Mouse (Mus musculus) hindbrain, embryonic 12.5 days (tissue): ENCODE data around the gene Eps8. TPM values are rescaled to one million over a fixed set of nuclear protein-coding genes. Genes with fewer than 3 reads are reported as not detected.

Experiments used
- ATAC-seq: fragments of 200-750 bp; cut with Nextera tagmentation; 2 replicates; pipeline ENCODE4 v1.8.0; 2017; ENCODE audit warnings: moderate TSS enrichment; ENCODE audit not compliant: low FRiP score
- H3K27ac ChIP-seq: fragments of 300-500 bp; sonication (generic); 2 replicates; pipeline ENCODE4 v1.5.1; 2016; ENCODE audit warnings: mild to moderate bottlenecking
- H3K27me3 ChIP-seq: fragments of 300-500 bp; sonication (generic); 2 replicates; pipeline ENCODE4 v1.6.1; 2016; ENCODE audit warnings: mild to moderate bottlenecking
- H3K36me3 ChIP-seq: fragments of 300-500 bp; sonication (generic); 2 replicates; pipeline ENCODE4 v1.6.1; 2016; ENCODE audit warnings: mild to moderate bottlenecking
- H3K4me1 ChIP-seq: fragments of 300-500 bp; sonication (generic); 2 replicates; pipeline ENCODE4 v1.6.1; 2016
- H3K4me2 ChIP-seq: fragments of 300-500 bp; sonication (generic); replicated peaks from 2 replicates; pipeline ENCODE4 v1.6.1; 2016; ENCODE audit warnings: mild to moderate bottlenecking
- H3K4me3 ChIP-seq: fragments of 300-500 bp; sonication (generic); 2 replicates; pipeline ENCODE4 v1.5.1; 2016; ENCODE audit warnings: mild to moderate bottlenecking
- H3K9ac ChIP-seq: fragments of 300-500 bp; sonication (generic); 2 replicates; pipeline ENCODE4 v1.6.1; 2016; ENCODE audit warnings: mild to moderate bottlenecking, moderate library complexity
- H3K9me3 ChIP-seq: fragments of 300-500 bp; sonication (generic); replicated peaks from 2 replicates; pipeline ENCODE4 v1.6.1; 2016; ENCODE audit warnings: mild to moderate bottlenecking
- WGBS: fragments of 180-500 bp; shearing (Covaris S2); methylation state at CpG from one replicate; pipeline ENCODE4 v1.1.7; 2016; 5-methylcytosine and 5-hydroxymethylcytosine counted together
- polyA plus RNA-seq: library from polyadenylated mRNA; unstranded; fragments of >200 nt; fragmentation: Nextera tagmentation; extraction: Ambion mirVana; gene quantifications from 2 replicates; pipeline ENCODE4 v1.2.1, GENCODE M21; 2016

The Eps8 gene
- polyA plus RNA-seq, 1 experiment from 2014 or later, result 13.6 TPM

DNA sequence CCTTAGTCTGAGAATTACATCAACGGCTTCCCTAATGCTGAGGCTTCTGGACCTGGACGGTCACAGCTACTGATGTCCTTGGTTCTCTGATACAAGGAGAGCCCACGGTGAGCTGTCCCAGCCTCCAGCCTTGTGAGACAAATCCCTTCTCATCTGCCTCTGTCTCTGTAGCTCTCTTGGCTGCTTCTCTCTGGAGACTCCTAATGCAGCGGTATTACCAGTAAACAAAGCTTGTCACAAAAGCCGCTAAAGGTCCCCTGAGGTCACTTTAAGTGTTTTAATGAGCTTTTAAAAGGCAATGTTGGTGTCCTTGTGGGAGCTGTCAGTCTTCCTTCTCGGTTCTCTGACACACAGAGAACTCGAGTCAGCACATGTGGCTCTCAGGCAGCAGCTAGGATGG lies 56.4 kb downstream of the Eps8 start:
- Histone ChIP-seq H3K36me3 (no peaks in the 10 kb centered on the region), H3K27ac (no peak overlapping the region), H3K9ac (no peak overlapping the region), H3K4me1 (no peaks in the 10 kb centered on the region), H3K4me3 (no peak overlapping the region), H3K9me3 (0 out of 2 replicates have a peak, but pooled peaks cover 3% of the 10 kb centered on the region), H3K27me3 (no peaks in the 10 kb centered on the region), H3K4me2 (no peak overlapping the region)
- 17% methylated on average over 7 of the region's 7 CpGs for WGBS
- no peak for ATAC-seq

DNA sequence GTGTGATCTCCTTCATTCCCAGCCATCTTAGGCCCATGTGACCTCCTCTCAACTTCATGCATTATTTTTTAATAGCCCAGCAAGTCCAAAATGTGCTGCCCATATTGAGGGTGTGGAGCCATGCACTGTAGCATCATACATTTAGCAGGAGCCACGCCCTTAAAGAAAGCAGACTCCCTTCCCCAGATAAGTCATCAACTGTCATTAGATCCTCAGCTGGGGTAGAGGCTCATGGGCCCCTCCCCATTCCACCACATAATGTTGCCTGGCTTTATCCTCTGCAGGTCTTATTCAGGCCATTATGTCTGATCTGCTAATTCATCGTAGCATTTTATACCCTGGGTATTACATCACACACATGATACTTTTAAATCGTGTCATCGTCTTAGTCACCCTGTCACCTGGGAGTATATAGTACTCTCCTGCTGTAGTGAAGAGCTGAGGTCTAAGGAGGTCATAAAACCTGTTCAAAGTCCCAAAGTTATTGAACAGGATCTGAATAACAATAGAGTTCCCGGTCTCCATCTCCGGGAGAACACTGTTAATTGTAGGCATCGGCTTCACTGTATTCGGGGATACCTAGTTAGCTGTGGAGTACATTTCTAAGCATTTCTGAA lies 57.1 kb downstream of the Eps8 start:
- no peak overlapping the region for H3K27ac ChIP-seq
- ATAC-seq, result no peak
- no peak overlapping the region for H3K9ac ChIP-seq
- no peaks in the 10 kb centered on the region for H3K36me3 ChIP-seq
- WGBS, result 92% methylated on average over 8 of the region's 8 CpGs
- H3K27me3 ChIP-seq, result no peaks in the 10 kb centered on the region
- H3K4me2 ChIP-seq, result no peak overlapping the region
- 0 out of 2 replicates have a peak, but pooled peaks cover 3% of the 10 kb centered on the region for H3K9me3 ChIP-seq
- no peak overlapping the region for H3K4me3 ChIP-seq
- H3K4me1 ChIP-seq, result no peaks in the 10 kb centered on the region

DNA sequence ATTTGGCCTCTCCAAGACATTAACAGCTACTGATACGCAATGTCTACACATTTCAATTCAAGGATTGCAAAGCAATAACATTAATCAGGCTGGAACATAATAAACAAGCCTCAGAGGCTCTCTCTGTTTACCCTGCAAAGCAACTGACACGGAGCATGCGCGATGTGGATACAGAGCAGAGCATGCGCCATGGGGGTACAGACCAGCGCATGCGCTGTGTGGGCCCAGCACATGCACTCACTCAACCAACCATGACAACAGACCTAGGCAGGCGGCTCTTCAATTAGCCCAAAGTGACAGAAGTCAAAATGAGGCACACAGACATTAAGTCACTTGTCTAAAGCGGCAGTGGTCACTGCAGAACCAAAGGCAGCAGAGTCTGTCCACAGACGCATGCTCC lies 62.1 kb downstream of the Eps8 start:
- H3K27me3 ChIP-seq, result no peaks in the 10 kb centered on the region
- no peak overlapping the region for H3K4me3 ChIP-seq
- 0 out of 2 replicates have a peak, but pooled peaks cover 3% of the 10 kb centered on the region for H3K9me3 ChIP-seq
- no peak overlapping the region for H3K4me2 ChIP-seq
- H3K36me3 ChIP-seq, result no peaks in the 10 kb centered on the region
- no peak for ATAC-seq
- H3K4me1 ChIP-seq, result no peaks in the 10 kb centered on the region
- H3K27ac ChIP-seq, result no peak overlapping the region
- no peak overlapping the region for H3K9ac ChIP-seq
- WGBS, result 83% methylated on average over 10 of the region's 10 CpGs

GRCm38 (mm10) chr6:137589245-137589618 lies 65.4 kb downstream of the Eps8 start:
- no peaks in the 10 kb centered on the region for H3K36me3 ChIP-seq
- no peak overlapping the region for H3K4me2 ChIP-seq
- WGBS, result 85% methylated on average over 3 of the region's 3 CpGs
- no peaks in the 10 kb centered on the region for H3K27me3 ChIP-seq
- no peaks in the 10 kb centered on the region for H3K4me1 ChIP-seq
- ATAC-seq, result no peak
- H3K27ac ChIP-seq, result no peak overlapping the region
- no peak overlapping the region for H3K9ac ChIP-seq
- no peak overlapping the region for H3K4me3 ChIP-seq
- no peaks in the 10 kb centered on the region for H3K9me3 ChIP-seq

GRCm38 (mm10) chr6:137588481-137589244 lies 66.0 kb downstream of the Eps8 start:
- no peaks in the 10 kb centered on the region for H3K27me3 ChIP-seq
- H3K36me3 ChIP-seq, result no peaks in the 10 kb centered on the region
- H3K27ac ChIP-seq, result no peak overlapping the region
- WGBS, result 91% methylated on average over 10 of the region's 10 CpGs
- no peaks in the 10 kb centered on the region for H3K4me1 ChIP-seq
- no peak for ATAC-seq
- no peak overlapping the region for H3K4me2 ChIP-seq
- H3K9ac ChIP-seq, result no peak overlapping the region
- H3K9me3 ChIP-seq, result no peaks in the 10 kb centered on the region
- no peak overlapping the region for H3K4me3 ChIP-seq

DNA sequence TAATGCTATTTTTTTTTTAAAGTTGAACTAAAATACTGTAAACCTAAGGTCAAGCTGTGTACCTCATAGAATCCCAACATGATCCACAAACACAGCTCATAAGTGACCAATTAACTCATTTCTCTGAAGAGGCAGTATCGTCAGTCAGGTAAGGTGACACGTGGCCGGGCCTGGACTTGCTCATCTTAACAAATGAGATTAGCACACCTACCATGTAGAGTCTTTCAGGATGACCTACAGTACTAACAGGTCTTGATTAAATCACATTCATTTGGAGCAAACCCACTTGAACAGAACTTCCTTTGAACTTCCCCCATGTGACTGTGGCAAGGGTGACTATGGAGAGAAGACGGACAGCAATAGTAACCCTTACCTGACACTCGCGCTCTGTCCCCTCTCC lies 66.8 kb downstream of the Eps8 start:
- Histone ChIP-seq H3K4me1 (no peaks in the 10 kb centered on the region), H3K9me3 (no peaks in the 10 kb centered on the region), H3K9ac (no peak overlapping the region), H3K27me3 (no peaks in the 10 kb centered on the region), H3K27ac (no peak overlapping the region), H3K4me2 (no peak overlapping the region), H3K4me3 (no peak overlapping the region), H3K36me3 (no peaks in the 10 kb centered on the region)
- 85% methylated on average over 6 of the region's 6 CpGs for WGBS
- ATAC-seq, result no peak

DNA sequence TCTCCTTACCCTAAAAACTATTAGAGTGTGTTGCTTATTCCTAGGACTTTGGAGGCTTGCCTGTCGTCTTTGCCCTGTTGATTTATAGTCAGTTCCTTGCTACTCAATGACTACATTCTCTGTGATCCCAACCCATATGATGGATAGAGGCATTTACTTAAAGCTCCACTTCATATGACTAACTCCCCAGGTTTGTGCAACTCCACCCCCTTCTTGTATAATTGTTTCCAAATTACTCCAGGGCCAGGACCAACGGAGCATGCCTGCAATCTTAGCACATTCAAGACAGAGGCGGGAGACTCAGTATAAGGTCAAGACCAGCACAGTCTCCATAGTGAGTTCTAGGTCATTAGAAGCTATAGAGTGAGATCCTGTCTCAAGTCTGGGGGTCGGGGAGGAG lies 69.4 kb downstream of the Eps8 start:
- Histone ChIP-seq H3K27ac (no peak overlapping the region), H3K27me3 (no peaks in the 10 kb centered on the region), H3K4me2 (no peak overlapping the region), H3K9me3 (no peaks in the 10 kb centered on the region), H3K36me3 (no peaks in the 10 kb centered on the region), H3K4me3 (no peak overlapping the region), H3K9ac (no peak overlapping the region), H3K4me1 (no peaks in the 10 kb centered on the region)
- ATAC-seq, result no peak
- WGBS, result 82% methylated on average over 4 of the region's 4 CpGs

DNA sequence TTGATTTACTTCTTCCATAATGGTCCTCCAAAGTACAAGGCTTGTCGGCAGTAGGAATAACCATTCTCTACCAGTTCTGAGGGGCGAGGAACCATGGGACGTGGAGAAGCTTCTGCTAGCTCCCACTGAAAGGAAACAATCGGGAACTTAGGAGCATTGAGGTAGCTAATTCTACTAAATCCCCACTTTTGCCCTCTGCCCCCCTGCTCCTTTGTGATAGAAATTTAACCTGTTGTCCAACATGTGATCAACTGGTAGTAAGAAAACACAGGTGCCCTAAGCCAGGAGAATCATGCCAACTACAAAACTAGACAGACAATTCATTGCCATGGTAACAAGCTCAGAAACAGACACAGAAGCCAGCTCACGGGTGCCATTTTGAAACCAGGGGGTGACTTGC lies 71.6 kb downstream of the Eps8 start:
- no peaks in the 10 kb centered on the region for H3K36me3 ChIP-seq
- no peak for ATAC-seq

GRCm38 (mm10) chr6:137582207-137582889 lies 72.3 kb downstream of the Eps8 start:
- no peak overlapping the region for H3K4me3 ChIP-seq
- H3K4me2 ChIP-seq, result no peak overlapping the region
- no peaks in the 10 kb centered on the region for H3K9me3 ChIP-seq
- no peak overlapping the region for H3K27ac ChIP-seq
- 84% methylated on average over 19 of the region's 19 CpGs for WGBS
- no peaks in the 10 kb centered on the region for H3K4me1 ChIP-seq
- H3K27me3 ChIP-seq, result no peaks in the 10 kb centered on the region
- ATAC-seq, result no peak
- H3K9ac ChIP-seq, result no peak overlapping the region
- H3K36me3 ChIP-seq, result no peaks in the 10 kb centered on the region

More for the DNA sequence above, 71.6 kb downstream of the Eps8 start:
- Histone ChIP-seq H3K9ac (no peak overlapping the region), H3K4me2 (no peak overlapping the region), H3K9me3 (no peaks in the 10 kb centered on the region), H3K4me3 (no peak overlapping the region), H3K27me3 (no peaks in the 10 kb centered on the region), H3K4me1 (no peaks in the 10 kb centered on the region), H3K27ac (no peak overlapping the region)
- WGBS, result 91% methylated on average over 5 of the region's 5 CpGs

DNA sequence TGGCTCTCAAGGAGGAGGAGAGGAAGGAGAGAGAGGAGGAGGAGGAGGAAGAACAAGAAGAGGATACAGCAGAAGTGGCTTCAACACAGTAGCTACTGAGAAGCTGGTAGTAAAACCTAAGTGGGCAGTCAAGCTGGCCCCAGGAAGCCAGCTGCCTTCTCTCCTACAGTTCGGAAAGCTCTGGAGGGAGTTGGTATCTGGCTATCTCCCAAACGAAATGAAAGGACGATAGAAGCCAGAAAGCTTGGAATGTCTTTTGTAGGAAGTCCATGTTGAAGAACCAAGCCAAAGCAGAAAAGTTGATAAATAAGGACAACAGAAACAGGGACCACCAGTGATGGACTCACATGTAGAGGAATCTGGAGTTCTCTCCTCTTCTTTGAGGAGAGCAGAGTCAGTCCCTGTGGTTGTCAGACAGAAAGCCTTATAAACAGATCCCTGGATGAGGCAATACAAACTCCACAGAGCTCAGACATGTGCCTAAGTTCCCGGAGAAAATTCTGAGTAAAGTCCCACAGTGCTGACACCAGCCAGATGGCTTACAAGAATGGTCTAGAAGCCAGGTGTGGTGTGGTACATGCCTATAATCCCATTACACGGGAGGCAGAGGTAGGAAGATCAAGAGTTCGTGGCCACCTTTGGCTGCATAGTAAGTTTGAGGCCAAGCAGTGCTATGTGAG lies 73.2 kb downstream of the Eps8 start:
- Histone ChIP-seq H3K36me3 (no peaks in the 10 kb centered on the region), H3K27me3 (no peaks in the 10 kb centered on the region), H3K9ac (no peak overlapping the region), H3K4me3 (no peak overlapping the region), H3K9me3 (no peaks in the 10 kb centered on the region), H3K4me1 (no peaks in the 10 kb centered on the region), H3K27ac (no peak overlapping the region), H3K4me2 (no peak overlapping the region)
- ATAC-seq, result no peak
- WGBS, result 90% methylated on average over 6 of the region's 6 CpGs

- no peak overlapping the region for H3K27ac ChIP-seq
- H3K9me3 ChIP-seq, result no peaks in the 10 kb centered on the region
- 93% methylated on average over 5 of the region's 5 CpGs for WGBS
- H3K4me2 ChIP-seq, result no peak overlapping the region
- H3K36me3 ChIP-seq, result no peaks in the 10 kb centered on the region
- H3K4me1 ChIP-seq, result no peaks in the 10 kb centered on the region
- no peak for ATAC-seq
- H3K4me3 ChIP-seq, result no peak overlapping the region
- no peaks in the 10 kb centered on the region for H3K27me3 ChIP-seq
- no peak overlapping the region for H3K9ac ChIP-seq
These were observed 74.2 kb downstream of the Eps8 start for GRCm38 (mm10) chr6:137580503-137580902.

GRCm38 (mm10) chr6:137576670-137577371 lies 77.9 kb downstream of the Eps8 start:
- Histone ChIP-seq H3K27ac (no peak overlapping the region), H3K36me3 (no peaks in the 10 kb centered on the region), H3K4me2 (no peak overlapping the region), H3K9me3 (no peaks in the 10 kb centered on the region), H3K4me1 (no peaks in the 10 kb centered on the region), H3K27me3 (no peaks in the 10 kb centered on the region), H3K9ac (no peak overlapping the region), H3K4me3 (no peak overlapping the region)
- ATAC-seq, result no peak
- 83% methylated on average over 12 of the region's 12 CpGs for WGBS
